Mouse (Mus musculus) T-helper 17 cell (primary cell): ENCODE results near the gene Ice1.

Experiments used
- in situ Hi-C, 2 experiments: fragments of 300-600 bp; cut with MboI, MseI; formaldehyde crosslinking; loops; 1 replicate in 1 of 2; 2 replicates in 1 of 2; pipeline ENCODE4 v1.15.1; 2025; ENCODE audit warnings: high pct_unique_total_duplicates in 2 of 2

Ice1 gene

GRCm38 (mm10) chr13:70637282-70637661, at the start of gene Ice1:
Gene Ice1 (minus strand): TSS chr13:70637634.
- in situ Hi-C loops = loop anchor here in 1 of 2 experiments (10.0 kb wide), 1 partner anchor 822 kb away; no protein-coding TSS in a partner anchor

- in situ Hi-C loops = no loop called here
These were observed 48.4 kb upstream of the Ice1 start for GRCm38 (mm10) chr13:70685825-70686224.

- in situ Hi-C loops = no loop called here
These were observed 47.7 kb upstream of the Ice1 start for GRCm38 (mm10) chr13:70684976-70685609.

- in situ Hi-C loops = no loop called here
These were observed 44.2 kb upstream of the Ice1 start for GRCm38 (mm10) chr13:70681411-70682183.

GRCm38 (mm10) chr13:70680316-70680715, 42.9 kb upstream of the Ice1 start:
- in situ Hi-C loops = no loop called here

- in situ Hi-C loops = no loop called here
These were observed 40.3 kb upstream of the Ice1 start for GRCm38 (mm10) chr13:70677689-70678088.

DNA sequence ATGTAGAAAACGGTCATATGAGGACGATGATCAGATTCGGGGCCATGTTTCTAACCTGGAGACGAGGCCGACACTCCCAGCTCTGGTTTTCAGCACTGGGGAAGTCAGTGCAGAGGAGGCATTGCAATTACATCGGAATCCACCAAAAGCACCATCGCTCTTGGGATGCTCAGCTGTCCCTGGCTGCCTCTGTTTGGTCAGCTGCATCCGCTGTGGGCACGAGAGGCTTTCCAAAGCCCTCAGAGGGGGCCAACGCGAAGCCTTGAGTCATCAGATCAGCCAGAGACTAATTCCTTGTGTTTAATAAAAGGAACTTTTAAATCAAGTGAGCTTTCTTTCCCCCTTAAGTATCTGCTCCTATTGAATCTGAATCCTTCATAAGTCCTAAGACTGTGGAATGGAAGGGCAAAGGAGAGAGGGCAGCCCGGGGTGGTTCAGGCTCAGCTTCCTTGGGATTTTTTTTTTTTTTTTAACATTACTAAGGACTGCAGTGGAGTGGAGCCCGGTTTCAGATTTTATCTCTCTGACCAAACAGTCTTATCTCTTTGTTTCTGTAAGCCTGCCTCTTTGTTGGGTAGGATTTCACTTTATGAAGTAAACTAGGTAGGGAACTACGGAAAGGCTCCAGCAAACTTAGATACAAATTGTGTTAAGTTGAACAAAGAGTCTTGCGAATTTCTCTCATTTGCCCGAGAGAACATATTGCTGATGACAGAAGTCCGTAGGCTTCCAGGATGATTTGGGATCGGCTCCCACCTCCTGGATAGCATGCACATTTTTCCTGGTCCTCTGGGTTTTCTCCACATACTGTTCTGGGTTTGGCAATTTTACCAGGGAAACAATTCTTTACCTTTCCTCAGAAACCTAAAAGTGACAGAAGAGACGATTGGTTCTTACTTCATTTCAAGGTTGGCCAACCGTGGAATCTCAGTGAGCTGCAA, 39.1 kb upstream of the Ice1 start:
- in situ Hi-C loops = no loop called here

- in situ Hi-C loops = no loop called here
These were observed 37.6 kb upstream of the Ice1 start for GRCm38 (mm10) chr13:70674998-70675397.

- in situ Hi-C loops = no loop called here
These were observed 32.6 kb upstream of the Ice1 start for GRCm38 (mm10) chr13:70670080-70670479.

DNA sequence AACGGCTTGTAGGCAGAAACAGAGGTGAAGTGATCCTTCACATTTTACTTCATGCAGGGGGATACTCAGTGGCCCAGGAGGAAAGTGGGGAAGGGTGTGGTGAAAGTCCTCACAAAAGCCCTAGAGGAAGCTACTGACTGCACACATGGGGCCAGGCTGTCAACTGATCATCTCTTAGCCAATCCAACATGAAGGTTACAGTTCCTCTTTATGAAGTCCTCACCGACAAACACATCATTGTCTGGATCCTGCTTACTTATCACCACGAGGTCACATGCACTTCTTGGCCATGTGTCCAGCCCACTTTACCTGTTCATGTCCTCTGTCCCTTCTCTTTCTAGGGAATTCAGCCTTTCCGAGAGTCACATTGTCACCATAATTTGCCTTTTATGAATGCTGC, 22.3 kb upstream of the Ice1 start:
- in situ Hi-C loops = no loop called here

- in situ Hi-C loops = no loop called here
These were observed 19.3 kb upstream of the Ice1 start for GRCm38 (mm10) chr13:70656741-70657140.

DNA sequence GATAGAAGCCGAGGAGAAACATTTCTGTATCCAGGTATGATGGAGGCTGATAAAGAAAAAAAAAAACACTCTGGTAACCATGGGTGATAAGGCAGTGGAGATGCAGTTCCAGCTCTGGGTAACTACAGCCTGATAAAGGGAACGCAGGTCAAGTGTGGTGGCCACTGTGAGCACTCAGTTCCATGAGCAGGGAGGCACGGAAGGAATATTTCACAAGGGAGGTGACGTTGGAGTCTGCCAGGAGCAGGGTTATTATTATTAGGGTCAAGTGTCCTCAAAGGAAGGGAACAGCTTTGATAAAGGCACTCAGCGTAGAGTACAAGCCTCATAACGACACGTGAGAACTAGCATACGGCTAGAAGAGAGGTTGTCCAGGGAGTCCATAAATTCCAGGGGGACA, 18.9 kb upstream of the Ice1 start:
- in situ Hi-C loops = no loop called here

GRCm38 (mm10) chr13:70655570-70655969, 18.1 kb upstream of the Ice1 start:
- in situ Hi-C loops = no loop called here

- in situ Hi-C loops = no loop called here
These were observed 16.8 kb upstream of the Ice1 start for GRCm38 (mm10) chr13:70654091-70654770.

DNA sequence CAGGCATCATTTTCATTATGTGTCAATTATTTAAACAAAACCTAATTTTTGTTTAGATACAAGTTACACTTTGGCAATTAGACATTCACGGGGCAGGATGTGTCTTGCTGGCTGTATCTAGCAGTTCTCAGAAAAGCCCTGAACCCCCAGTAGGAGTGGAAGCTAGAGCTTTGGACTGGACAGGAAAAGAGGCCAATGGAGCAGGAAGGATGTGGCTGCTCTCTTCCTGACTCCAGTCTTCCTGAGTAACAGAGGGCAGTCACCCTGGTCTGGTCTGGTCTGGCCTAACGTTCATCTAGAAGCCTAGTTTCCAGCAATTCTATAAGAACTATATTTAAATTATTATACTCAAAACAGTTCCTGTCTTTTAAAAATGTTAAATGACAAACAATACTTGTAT, 16.0 kb upstream of the Ice1 start:
- in situ Hi-C loops = no loop called here

DNA sequence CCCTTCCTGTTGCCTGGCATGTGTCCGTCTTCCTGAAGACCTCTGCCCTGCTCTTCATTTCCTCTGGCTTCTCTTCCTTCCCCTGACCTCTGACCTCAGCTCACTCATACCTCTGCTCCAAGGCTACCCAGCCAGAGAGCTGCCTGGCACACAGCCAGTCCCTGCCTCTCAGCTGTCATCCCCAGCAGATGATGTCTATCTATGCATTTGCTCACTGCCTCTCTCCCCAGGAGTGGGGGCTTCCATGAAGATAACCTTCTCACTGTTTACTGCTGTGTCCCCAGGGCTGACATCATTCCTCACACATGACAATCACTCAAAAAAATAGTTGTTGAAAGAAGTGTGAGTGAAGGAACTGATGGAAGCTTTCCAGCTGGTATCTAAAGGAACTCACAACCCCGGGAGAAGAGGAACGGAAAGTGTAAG, 12.6 kb upstream of the Ice1 start:
- in situ Hi-C loops = no loop called here

DNA sequence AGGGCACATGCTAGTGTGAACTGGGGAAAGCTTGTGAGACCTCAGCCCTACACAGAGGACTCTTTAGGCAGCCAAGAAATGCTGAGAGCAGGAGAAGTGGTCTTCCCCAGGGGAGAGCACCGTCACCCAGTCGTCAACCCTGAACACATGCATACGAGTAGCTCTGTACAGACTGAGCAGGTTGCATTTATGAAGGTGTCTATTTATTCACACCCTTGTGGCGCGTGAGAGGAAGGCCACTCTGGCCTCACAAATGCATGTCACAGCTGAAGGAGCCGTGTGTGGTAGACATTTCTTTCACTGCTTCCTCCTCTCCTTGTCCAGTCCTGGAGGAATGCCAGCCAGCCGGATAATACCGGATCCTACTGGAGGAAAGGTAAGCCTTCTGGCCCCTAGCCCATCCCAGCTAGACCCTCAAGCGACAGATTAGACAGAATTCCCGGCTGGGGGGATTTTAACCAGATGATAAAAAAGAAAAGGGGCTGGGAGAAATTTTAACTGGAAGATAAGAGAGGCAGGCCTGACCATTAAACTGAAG, 8.6 kb upstream of the Ice1 start:
- in situ Hi-C loops = loop anchor here (5.0 to 10.0 kb wide), 3 partner anchors 191 to 361 kb away; no protein-coding TSS in a partner anchor

- in situ Hi-C loops = loop anchor here (5.0 to 10.0 kb wide), 2 partner anchors 193 to 361 kb away; no protein-coding TSS in a partner anchor
These were observed 6.6 kb upstream of the Ice1 start for GRCm38 (mm10) chr13:70644083-70644462.

GRCm38 (mm10) chr13:70643408-70644082, 6.1 kb upstream of the Ice1 start:
- in situ Hi-C loops = loop anchor here (5.0 to 10.0 kb wide), 2 partner anchors 194 to 361 kb away; no protein-coding TSS in a partner anchor

DNA sequence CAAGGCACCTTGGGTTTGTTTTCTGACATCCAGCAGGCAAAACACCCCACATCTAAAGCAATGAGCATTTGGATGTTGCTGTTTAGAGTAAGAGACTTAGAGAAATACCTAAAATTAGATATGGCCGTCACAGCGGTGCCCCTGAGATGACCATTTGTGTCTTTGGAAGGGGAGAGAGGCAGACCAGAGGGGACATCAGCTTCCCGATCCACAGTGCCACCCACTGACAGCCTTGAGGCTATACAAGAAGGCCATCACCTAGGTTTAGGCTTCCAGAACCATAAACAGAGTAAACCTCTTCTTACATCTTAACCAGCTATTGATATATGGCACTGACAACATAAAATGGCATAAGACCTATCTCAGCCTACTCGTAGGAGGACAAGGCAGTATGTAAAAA, 4.5 kb upstream of the Ice1 start:
- in situ Hi-C loops = loop anchor here (5.0 to 10.0 kb wide), 2 partner anchors 195 to 363 kb away; no protein-coding TSS in a partner anchor
